Mouse (Mus musculus): Measurements from ENCODE around the gene Tmtc2. TPM values are rescaled to one million over a fixed set of nuclear protein-coding genes. Genes with fewer than 3 reads are reported as not detected.

Gene Tmtc2
- total and polyA plus RNA-seq, 2 experiments from 2014 or later, result 1.5 to 4.5 TPM

GRCm38 (mm10) chr10:105323646-105324192, 250.5 kb downstream of the Tmtc2 start:
- Histone ChIP-seq H3K27ac (ENCODE audit: low read depth) (no peak overlapping the region), H3K4me3 (ENCODE audit: low read depth, low read length) (no peak overlapping the region), H3K4me2 (ENCODE audit: low read depth, low read length) (no peak overlapping the region), H3K36me3 (replicated peaks; ENCODE audit: control insufficient read depth, insufficient read depth, low read length) (0 out of 2 replicates have a peak, but pooled peaks cover 3% of the 10 kb centered on the region), H3K9me3 (replicated peaks; ENCODE audit: control insufficient read depth, low read length) (no peaks in the 10 kb centered on the region), H3K4me1 (ENCODE audit: control insufficient read depth, insufficient read depth) (no peaks in the 10 kb centered on the region), H3K9ac (replicated peaks; ENCODE audit: low read depth, low read length) (no peak overlapping the region), H3K27me3 (ENCODE audit: control insufficient read depth, insufficient read depth, low read length) (no peaks in the 10 kb centered on the region)
- TF ChIP-seq CTCF (IDR thresholded peaks at IDR 0.05; ENCODE audit: low read depth) (no peak), EP300 (IDR thresholded peaks at IDR 0.05; ENCODE audit: low read depth) (no peak)
- 77% methylated on average over 4 of the region's 4 CpGs for WGBS
- ATAC-seq (ENCODE audit: insufficient read depth, low read depth) (no peak), DNase-seq (ENCODE audit: low spot score) (no peak)

- ATAC-seq (ENCODE audit: insufficient read depth, low read depth) (no peak), DNase-seq (ENCODE audit: low spot score) (no peak)
- no peaks in the 10 kb centered on the region for H3K27me3 ChIP-seq (ENCODE audit: control insufficient read depth, insufficient read depth, low read length)
- TF ChIP-seq EP300 (IDR thresholded peaks at IDR 0.05; ENCODE audit: low read depth) (no peak), CTCF (IDR thresholded peaks at IDR 0.05; ENCODE audit: low read depth) (no peak)
- H3K4me1 ChIP-seq (ENCODE audit: control insufficient read depth, insufficient read depth), result no peaks in the 10 kb centered on the region
- 83% methylated on average over 3 of the region's 3 CpGs for WGBS
- no peak overlapping the region for H3K4me2 ChIP-seq (ENCODE audit: low read depth, low read length)
- no peak overlapping the region for H3K9ac ChIP-seq (replicated peaks; ENCODE audit: low read depth, low read length)
- no peaks in the 10 kb centered on the region for H3K9me3 ChIP-seq (replicated peaks; ENCODE audit: control insufficient read depth, low read length)
- H3K4me3 ChIP-seq (ENCODE audit: low read depth, low read length), result no peak overlapping the region
- no peak overlapping the region for H3K27ac ChIP-seq (ENCODE audit: low read depth)
- 0 out of 2 replicates have a peak, but pooled peaks cover 3% of the 10 kb centered on the region for H3K36me3 ChIP-seq (replicated peaks; ENCODE audit: control insufficient read depth, insufficient read depth, low read length)
These were observed 254.8 kb downstream of the Tmtc2 start for GRCm38 (mm10) chr10:105319299-105320057.

GRCm38 (mm10) chr10:105318869-105319268, 255.4 kb downstream of the Tmtc2 start:
- H3K4me1 ChIP-seq (ENCODE audit: control insufficient read depth, insufficient read depth), result no peaks in the 10 kb centered on the region
- no peak overlapping the region for H3K27ac ChIP-seq (ENCODE audit: low read depth)
- TF ChIP-seq CTCF (IDR thresholded peaks at IDR 0.05; ENCODE audit: low read depth), result no peak
- no peak for TF ChIP-seq EP300 (IDR thresholded peaks at IDR 0.05; ENCODE audit: low read depth)
- H3K36me3 ChIP-seq (replicated peaks; ENCODE audit: control insufficient read depth, insufficient read depth, low read length), result 0 out of 2 replicates have a peak, but pooled peaks cover 3% of the 10 kb centered on the region
- H3K4me2 ChIP-seq (ENCODE audit: low read depth, low read length), result no peak overlapping the region
- H3K9ac ChIP-seq (replicated peaks; ENCODE audit: low read depth, low read length), result no peak overlapping the region
- no peaks in the 10 kb centered on the region for H3K27me3 ChIP-seq (ENCODE audit: control insufficient read depth, insufficient read depth, low read length)
- DNase-seq (ENCODE audit: low spot score), result no peak
- no peak overlapping the region for H3K4me3 ChIP-seq (ENCODE audit: low read depth, low read length)
- no peak for ATAC-seq (ENCODE audit: insufficient read depth, low read depth)
- 59% methylated on average over 2 of the region's 2 CpGs for WGBS
- no peaks in the 10 kb centered on the region for H3K9me3 ChIP-seq (replicated peaks; ENCODE audit: control insufficient read depth, low read length)

- no peak for TF ChIP-seq EP300 (IDR thresholded peaks at IDR 0.05; ENCODE audit: low read depth)
- no peak for TF ChIP-seq CTCF (IDR thresholded peaks at IDR 0.05; ENCODE audit: low read depth)
- H3K36me3 ChIP-seq (replicated peaks; ENCODE audit: control insufficient read depth, insufficient read depth, low read length), result no peaks in the 10 kb centered on the region
- no peaks in the 10 kb centered on the region for H3K9me3 ChIP-seq (replicated peaks; ENCODE audit: control insufficient read depth, low read length)
- no peaks in the 10 kb centered on the region for H3K4me1 ChIP-seq (ENCODE audit: control insufficient read depth, insufficient read depth)
- H3K9ac ChIP-seq (replicated peaks; ENCODE audit: low read depth, low read length), result no peak overlapping the region
- no peak overlapping the region for H3K4me3 ChIP-seq (ENCODE audit: low read depth, low read length)
- ATAC-seq (ENCODE audit: insufficient read depth, low read depth) (no peak), DNase-seq (ENCODE audit: low spot score) (no peak)
- H3K27ac ChIP-seq (ENCODE audit: low read depth), result no peak overlapping the region
- H3K4me2 ChIP-seq (ENCODE audit: low read depth, low read length), result no peak overlapping the region
- WGBS, result 69% methylated on average over 5 of the region's 5 CpGs
- no peaks in the 10 kb centered on the region for H3K27me3 ChIP-seq (ENCODE audit: control insufficient read depth, insufficient read depth, low read length)
These were observed 261.3 kb downstream of the Tmtc2 start for GRCm38 (mm10) chr10:105312986-105313385.

- TF ChIP-seq CTCF (IDR thresholded peaks at IDR 0.05; ENCODE audit: low read depth) (no peak), EP300 (IDR thresholded peaks at IDR 0.05; ENCODE audit: low read depth) (no peak)
- no peaks in the 10 kb centered on the region for H3K4me1 ChIP-seq (ENCODE audit: control insufficient read depth, insufficient read depth)
- H3K4me3 ChIP-seq (ENCODE audit: low read depth, low read length), result no peak overlapping the region
- H3K9ac ChIP-seq (replicated peaks; ENCODE audit: low read depth, low read length), result no peak overlapping the region
- no peak overlapping the region for H3K4me2 ChIP-seq (ENCODE audit: low read depth, low read length)
- 77% methylated on average over 3 of the region's 3 CpGs for WGBS
- H3K36me3 ChIP-seq (replicated peaks; ENCODE audit: control insufficient read depth, insufficient read depth, low read length), result 0 out of 2 replicates have a peak, but pooled peaks cover 3% of the 10 kb centered on the region
- no peak for ATAC-seq (ENCODE audit: insufficient read depth, low read depth)
- 0 out of 2 replicates have a peak, but pooled peaks cover 4% of the 10 kb centered on the region for H3K9me3 ChIP-seq (replicated peaks; ENCODE audit: control insufficient read depth, low read length)
- H3K27ac ChIP-seq (ENCODE audit: low read depth), result no peak overlapping the region
- DNase-seq (ENCODE audit: low spot score), result no peak
- no peaks in the 10 kb centered on the region for H3K27me3 ChIP-seq (ENCODE audit: control insufficient read depth, insufficient read depth, low read length)
These were observed 276.7 kb downstream of the Tmtc2 start for GRCm38 (mm10) chr10:105297560-105297959.
